Mouse (Mus musculus) embryonic fibroblast, embryonic 13.5 days (primary cell): Measurements from ENCODE around the gene Smim24.

Experiments
- CTCF ChIP-seq: IDR thresholded peaks from 2 replicates; pipeline ENCODE4 v1.5.1; 2011; ENCODE audit warnings: mild to moderate bottlenecking, control low read depth, low read length, moderate library complexity, borderline replicate concordance; ENCODE audit not compliant: insufficient read depth
- POLR2A ChIP-seq: IDR thresholded peaks from 2 replicates; pipeline ENCODE4 v1.6.1; 2011; ENCODE audit warnings: low read depth, mild to moderate bottlenecking, control low read depth, low read length, moderate library complexity

- TF ChIP-seq CTCF: no peak
- TF ChIP-seq POLR2A: no peak
Measured at GRCm38 (mm10) chr10:81407539-81408423, 14.9 kb downstream of the Smim24 start.
